Mouse (Mus musculus) adrenal gland, adult 2 months (tissue): ENCODE data around the gene Cenpx. TPM values are rescaled to one million over a fixed set of nuclear protein-coding genes. Genes with fewer than 3 reads are reported as not detected.
"Not testable (repeated sequence)": the region's sequence is repeated elsewhere in the genome, so short reads cannot be mapped to it uniquely, and the experiment has no call there.

Source experiments
- DNase-seq: peaks from one replicate; pipeline ENCODE4 v3.0.0; 2021
- long read RNA-seq: library from polyadenylated mRNA; stranded (forward); transcript quantifications from one replicate; pipeline ENCODE4 v2.0.0, GENCODE M21; 2021
- polyA plus RNA-seq: library from polyadenylated mRNA; depleted of rRNA; stranded (reverse); fragments of >200 nt; gene quantifications from 2 replicates; pipeline ENCODE4 v1.2.3, GENCODE M21; 2012; rRNA removed
- total RNA-seq, 2 experiments: library from RNA; stranded (reverse); gene quantifications; 2 replicates each; pipeline ENCODE4 v1.2.3; 2021

Cenpx gene
- total RNA-seq (10 to 100 TPM; 54.0 to 63.5 TPM), polyA plus RNA-seq (86.0 and 90.2 TPM in 2 replicates)
- long read RNA-seq, transcript Cenpx-202 (5 exons, 606 nt): major isoform, 23 of 35 reads
- long read RNA-seq, partial matches to known transcripts: 1 of 35 reads
- long read RNA-seq, other reads (novel, unspliced or antisense): 10 of 35 reads

- peak; percentile 98 for DNase-seq
Measured at GRCm38 (mm10) chr11:120713580-120714518, at the start of gene Cenpx, which contains the start of gene Lrrc45. Gene Cenpx (minus strand): TSS chr11:120713738. Gene Lrrc45 (plus strand): TSS chr11:120713925.

GRCm38 (mm10) chr11:120762672-120763041, 49.1 kb upstream of the Cenpx start, which contains the start of gene Hmga1b:
Gene Hmga1b (plus strand): TSS chr11:120762794.
- not testable (repeated sequence) for DNase-seq

- DNase-seq: no peak
Measured at GRCm38 (mm10) chr11:120761811-120762671, 48.5 kb upstream of the Cenpx start.

- no peak for DNase-seq
Measured at GRCm38 (mm10) chr11:120760236-120760635, 46.7 kb upstream of the Cenpx start.

- DNase-seq: no peak
Measured at GRCm38 (mm10) chr11:120751606-120752005, 38.1 kb upstream of the Cenpx start.

GRCm38 (mm10) chr11:120749430-120749829, 35.9 kb upstream of the Cenpx start:
- peak; percentile 46 for DNase-seq

GRCm38 (mm10) chr11:120747974-120748373, 34.4 kb upstream of the Cenpx start:
- no peak for DNase-seq

GRCm38 (mm10) chr11:120744121-120744701, 30.7 kb upstream of the Cenpx start:
- DNase-seq: no peak

GRCm38 (mm10) chr11:120740981-120741380, 27.4 kb upstream of the Cenpx start:
- DNase-seq: peak; percentile 75

GRCm38 (mm10) chr11:120736424-120736823, 22.9 kb upstream of the Cenpx start:
- no peak for DNase-seq

- DNase-seq: peak; percentile 79
Measured at GRCm38 (mm10) chr11:120733521-120733920, 20.0 kb upstream of the Cenpx start.

- DNase-seq: no peak
Measured at GRCm38 (mm10) chr11:120731858-120732680, 18.5 kb upstream of the Cenpx start, which contains the start of gene Cbr2. Gene Cbr2 (minus strand): TSS chr11:120732114.

GRCm38 (mm10) chr11:120731395-120731794, 17.9 kb upstream of the Cenpx start:
- no peak for DNase-seq

- no peak for DNase-seq
Measured at GRCm38 (mm10) chr11:120730331-120730870, 16.9 kb upstream of the Cenpx start.

- DNase-seq: peak; percentile 66
Measured at GRCm38 (mm10) chr11:120729432-120730050, 16.0 kb upstream of the Cenpx start.

- no peak for DNase-seq
Measured at GRCm38 (mm10) chr11:120728530-120729240, 15.1 kb upstream of the Cenpx start.

- DNase-seq: no peak
Measured at GRCm38 (mm10) chr11:120727564-120727963, 14.0 kb upstream of the Cenpx start.

GRCm38 (mm10) chr11:120727169-120727527, 13.6 kb upstream of the Cenpx start, which contains the start of gene Dcxr:
Gene Dcxr (minus strand): TSS chr11:120727281.
- DNase-seq: peak; percentile 95
